Mouse (Mus musculus) stomach, embryonic 14.5 days (tissue): ENCODE measurements around the gene Dgke. TPM values are rescaled to one million over a fixed set of nuclear protein-coding genes. Genes with fewer than 3 reads are reported as not detected.
"Not testable (repeated sequence)": the region's sequence is repeated elsewhere in the genome, so short reads cannot be mapped to it uniquely, and the experiment has no call there.

ENCODE experiments used
- ATAC-seq: fragments of 200-750 bp; cut with Nextera tagmentation; 2 replicates; pipeline ENCODE4 v1.8.0; 2017; ENCODE audit warnings: low read depth, moderate TSS enrichment; ENCODE audit not compliant: insufficient number of reproducible peaks, insufficient read depth, low FRiP score
- H3K27ac ChIP-seq: fragments of 300-500 bp; sonication (generic); 2 replicates; pipeline ENCODE4 v1.5.1; 2014; ENCODE audit warnings: mild to moderate bottlenecking, low read length, moderate library complexity, mixed read lengths
- H3K27me3 ChIP-seq: fragments of 300-500 bp; sonication (generic); 2 replicates; pipeline ENCODE4 v1.6.1; 2014; ENCODE audit warnings: low read length, control low read depth, mixed read lengths; ENCODE audit not compliant: control insufficient read depth, insufficient read depth
- H3K36me3 ChIP-seq: fragments of 300-500 bp; sonication (generic); 2 replicates; pipeline ENCODE4 v1.6.1; 2014; ENCODE audit warnings: mild to moderate bottlenecking, control low read depth, low read length, moderate library complexity, mixed read lengths; ENCODE audit not compliant: control insufficient read depth, insufficient read depth
- H3K4me1 ChIP-seq: fragments of 300-500 bp; sonication (generic); 2 replicates; pipeline ENCODE4 v1.6.1; 2014; ENCODE audit warnings: low read length, control low read depth, mixed read lengths; ENCODE audit not compliant: control insufficient read depth, insufficient read depth
- H3K4me2 ChIP-seq: fragments of 300-500 bp; sonication (generic); replicated peaks from 2 replicates; pipeline ENCODE4 v1.6.1; 2014; ENCODE audit warnings: low read depth, low read length, control low read depth
- H3K4me3 ChIP-seq: fragments of 300-500 bp; sonication (generic); 2 replicates; pipeline ENCODE4 v1.5.1; 2014; ENCODE audit warnings: low read depth, low read length, control low read depth
- H3K9ac ChIP-seq: fragments of 300-500 bp; sonication (generic); replicated peaks from 2 replicates; pipeline ENCODE4 v1.6.1; 2014; ENCODE audit warnings: low read depth, mild to moderate bottlenecking, control low read depth, low read length, moderate library complexity, mixed read lengths
- H3K9me3 ChIP-seq: fragments of 300-500 bp; sonication (generic); 2 replicates; pipeline ENCODE4 v1.6.1; 2016; ENCODE audit warnings: low read depth, low read length, control low read depth; ENCODE audit not compliant: control insufficient read depth
- WGBS: fragments of 180-500 bp; shearing (Covaris S2); extraction: QIAGEN DNeasy Blood & Tissue Kit; methylation state at CpG from one replicate; pipeline ENCODE4 v1.1.7; 2014; 5-methylcytosine and 5-hydroxymethylcytosine counted together
- polyA plus RNA-seq: library from polyadenylated mRNA; unstranded; fragments of >200 nt; fragmentation: Nextera tagmentation; extraction: Ambion mirVana; gene quantifications from 2 replicates; pipeline ENCODE4 v1.2.1, GENCODE M21; 2014

Dgke gene
- polyA plus RNA-seq, 1 experiment from 2014 or later, result 5.2 TPM

DNA sequence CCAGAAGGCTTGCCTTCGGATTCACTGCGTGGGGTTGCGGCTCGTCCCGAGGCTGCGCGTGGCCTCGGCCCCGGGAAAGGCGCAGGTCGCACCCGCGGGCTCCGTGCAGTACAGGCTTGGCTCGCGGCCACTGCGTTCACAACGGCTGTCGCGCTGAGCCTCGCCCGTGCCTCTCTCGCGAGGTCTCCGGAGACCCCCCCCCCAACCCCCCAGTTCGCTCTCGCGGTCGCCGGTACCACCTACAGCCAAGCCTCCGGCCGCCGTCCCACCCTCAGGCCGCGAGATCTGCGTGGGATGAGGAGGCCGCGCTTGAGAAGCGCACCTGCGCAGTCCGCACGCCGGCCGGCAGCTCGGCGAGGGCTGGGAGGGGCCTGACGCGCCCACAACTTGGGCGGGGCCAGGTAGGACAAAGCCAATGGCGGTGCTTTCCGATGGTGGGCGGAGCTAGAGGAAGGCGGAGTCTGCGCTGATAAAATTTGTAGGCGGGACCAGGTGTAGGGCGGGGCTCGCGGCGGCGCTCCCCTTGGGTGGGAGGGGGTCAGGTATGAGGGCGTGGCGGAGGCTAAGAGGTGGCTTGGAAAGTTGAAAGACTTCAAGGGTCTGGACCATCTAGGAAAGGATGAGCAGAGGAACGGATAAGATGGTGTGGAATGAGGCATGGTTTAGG, 6.1 kb downstream of the Dgke start:
- peak; percentile 92 for ATAC-seq
- H3K4me3 ChIP-seq, result peak overlapping the region; percentile 81
- H3K9ac ChIP-seq, result peak overlapping the region; percentile 74
- peak overlapping the region; percentile 96 for H3K4me2 ChIP-seq
- under 1% methylated on average over 63 of the region's 63 CpGs for WGBS
- H3K36me3 ChIP-seq, result no peaks in the 10 kb centered on the region
- no peak overlapping the region for H3K27ac ChIP-seq
- no peaks in the 10 kb centered on the region for H3K27me3 ChIP-seq
- peaks cover 18% of the 10 kb centered on the region for H3K4me1 ChIP-seq
- no peaks in the 10 kb centered on the region for H3K9me3 ChIP-seq

DNA sequence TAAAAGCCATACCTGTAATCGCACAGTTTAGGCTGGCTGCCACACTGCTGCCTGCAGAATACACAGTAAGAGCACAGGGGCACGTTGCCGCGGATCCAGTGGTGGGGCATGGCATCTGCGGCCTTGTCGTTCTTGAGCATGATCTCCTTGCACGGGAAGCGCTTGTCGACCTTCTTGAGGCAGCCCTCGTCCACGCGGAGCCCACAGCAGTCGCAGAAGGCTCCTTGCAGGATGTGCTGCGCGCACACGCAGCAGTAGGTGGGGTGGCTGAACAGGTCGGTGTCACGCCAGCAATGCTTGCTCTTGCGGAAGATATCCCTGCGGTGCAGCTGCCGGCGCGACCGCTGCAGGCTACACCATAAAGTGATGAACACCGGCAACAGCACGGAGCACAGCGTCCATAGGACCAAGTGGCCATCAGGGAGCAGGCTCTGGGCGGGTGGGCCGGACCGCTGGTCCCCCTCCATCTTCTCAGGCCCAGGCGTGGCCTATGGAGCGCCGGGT, 6.7 kb downstream of the Dgke start:
- peaks cover 18% of the 10 kb centered on the region for H3K4me1 ChIP-seq
- H3K4me2 ChIP-seq, result peak overlapping the region; percentile 96
- H3K4me3 ChIP-seq, result peak overlapping the region; percentile 81
- no peaks in the 10 kb centered on the region for H3K9me3 ChIP-seq
- H3K27ac ChIP-seq, result no peak overlapping the region
- 0% methylated on average over 33 of the region's 33 CpGs for WGBS
- peak overlapping the region; percentile 74 for H3K9ac ChIP-seq
- no peaks in the 10 kb centered on the region for H3K36me3 ChIP-seq
- peak; percentile 55 for ATAC-seq
- H3K27me3 ChIP-seq, result no peaks in the 10 kb centered on the region

- Histone ChIP-seq H3K27ac (no peak overlapping the region), H3K4me3 (peak overlapping the region; percentile 81; the same call in 1 of the 2 replicates), H3K27me3 (no peaks in the 10 kb centered on the region), H3K36me3 (peaks cover 6% of the 10 kb centered on the region; the same call in 1 of the 2 replicates), H3K9me3 (no peaks in the 10 kb centered on the region), H3K4me2 (peak overlapping the region; percentile 96), H3K4me1 (peaks cover 18% of the 10 kb centered on the region), H3K9ac (no peak overlapping the region)
- ATAC-seq, result no peak
- WGBS, result 64% methylated on average over 11 of the region's 11 CpGs
Measured at GRCm38 (mm10) chr11:89058515-89059270, 8.0 kb downstream of the Dgke start.

- no peaks in the 10 kb centered on the region for H3K27me3 ChIP-seq
Measured at GRCm38 (mm10) chr11:89055931-89056690, 10.5 kb downstream of the Dgke start.

GRCm38 (mm10) chr11:89051767-89052166, 14.9 kb downstream of the Dgke start:
- WGBS, result 92% methylated on average over 6 of the region's 6 CpGs
- Histone ChIP-seq H3K27me3 (no peaks in the 10 kb centered on the region), H3K4me1 (0 out of 2 replicates have a peak, but pooled peaks cover 4% of the 10 kb centered on the region), H3K36me3 (peaks cover 30% of the 10 kb centered on the region; the same call in 1 of the 2 replicates), H3K4me2 (no peak overlapping the region), H3K4me3 (no peak overlapping the region), H3K27ac (no peak overlapping the region), H3K9me3 (no peaks in the 10 kb centered on the region), H3K9ac (no peak overlapping the region)
- ATAC-seq, result no peak

More at GRCm38 (mm10) chr11:89055931-89056690, 10.5 kb downstream of the Dgke start:
- Histone ChIP-seq H3K4me1 (peaks cover 18% of the 10 kb centered on the region), H3K4me3 (no peak overlapping the region), H3K36me3 (peaks cover 6% of the 10 kb centered on the region; the same call in 1 of the 2 replicates), H3K27ac (no peak overlapping the region), H3K9ac (no peak overlapping the region), H3K9me3 (no peaks in the 10 kb centered on the region), H3K4me2 (no peak overlapping the region)
- 70% methylated on average over 13 of the region's 13 CpGs for WGBS
- ATAC-seq, result no peak

DNA sequence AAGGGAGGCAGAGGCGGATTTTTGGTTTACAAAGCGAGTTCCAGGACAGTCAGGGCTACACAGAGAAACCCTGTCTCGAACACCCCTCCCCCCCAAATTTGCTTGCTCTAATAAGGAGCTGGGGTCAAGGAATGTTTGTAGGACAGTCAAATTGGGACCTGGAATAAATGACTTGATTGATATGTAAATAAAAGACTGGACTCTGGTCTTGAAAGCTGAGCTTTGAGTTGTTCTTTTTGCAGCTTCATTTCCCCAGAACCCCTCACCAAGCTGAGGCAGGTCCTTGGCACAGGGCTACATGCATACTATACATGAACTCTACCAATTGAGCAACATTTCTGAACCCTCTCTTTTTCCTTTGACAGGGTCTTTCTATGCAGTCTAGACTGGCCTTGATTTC, 20.6 kb downstream of the Dgke start:
- Histone ChIP-seq H3K36me3 (peaks cover 40% of the 10 kb centered on the region), H3K9ac (no peak overlapping the region), H3K27ac (no peak overlapping the region), H3K27me3 (no peaks in the 10 kb centered on the region), H3K4me1 (no peaks in the 10 kb centered on the region), H3K4me2 (no peak overlapping the region), H3K4me3 (no peak overlapping the region), H3K9me3 (no peaks in the 10 kb centered on the region)
- ATAC-seq, result no peak
- WGBS, result 89% methylated on average over 3 of the region's 3 CpGs

GRCm38 (mm10) chr11:89045501-89045900, 21.1 kb downstream of the Dgke start:
- not testable (repeated sequence) for H3K9ac ChIP-seq, H3K4me3 ChIP-seq, H3K4me1 ChIP-seq, H3K27me3 ChIP-seq, ATAC-seq, H3K4me2 ChIP-seq, H3K9me3 ChIP-seq, H3K27ac ChIP-seq
- H3K36me3 ChIP-seq, result peaks cover 42% of the 10 kb centered on the region
- WGBS, result 93% methylated on average over 3 of the region's 3 CpGs

DNA sequence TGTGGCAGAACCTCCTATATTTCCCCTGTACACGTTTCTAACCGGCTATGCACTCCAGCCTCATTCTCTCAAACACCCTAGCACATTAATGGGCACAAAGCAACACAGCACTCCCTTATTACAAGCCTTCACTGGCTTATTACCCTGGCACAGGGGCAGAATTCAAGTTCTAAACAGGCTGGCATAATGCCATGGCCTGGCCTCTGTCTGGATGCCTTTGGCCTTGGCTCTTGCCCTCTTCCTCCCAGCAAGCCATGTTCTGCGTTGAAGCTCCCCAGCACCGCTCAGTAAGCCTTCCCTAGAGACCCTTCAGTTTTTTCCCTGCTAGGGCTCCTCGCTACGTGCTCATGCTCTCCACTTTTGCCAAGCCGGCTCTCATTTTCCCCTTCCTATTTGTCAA, 23.6 kb downstream of the Dgke start:
- Histone ChIP-seq H3K4me1 (no peaks in the 10 kb centered on the region), H3K9me3 (no peaks in the 10 kb centered on the region), H3K36me3 (peaks cover 39% of the 10 kb centered on the region), H3K9ac (no peak overlapping the region), H3K27ac (no peak overlapping the region), H3K4me3 (no peak overlapping the region), H3K27me3 (no peaks in the 10 kb centered on the region), H3K4me2 (no peak overlapping the region)
- WGBS, result 91% methylated on average over 7 of the region's 7 CpGs
- no peak for ATAC-seq
